Mouse (Mus musculus): ENCODE measurements around the gene Gsk3a.

Gsk3a gene

DNA sequence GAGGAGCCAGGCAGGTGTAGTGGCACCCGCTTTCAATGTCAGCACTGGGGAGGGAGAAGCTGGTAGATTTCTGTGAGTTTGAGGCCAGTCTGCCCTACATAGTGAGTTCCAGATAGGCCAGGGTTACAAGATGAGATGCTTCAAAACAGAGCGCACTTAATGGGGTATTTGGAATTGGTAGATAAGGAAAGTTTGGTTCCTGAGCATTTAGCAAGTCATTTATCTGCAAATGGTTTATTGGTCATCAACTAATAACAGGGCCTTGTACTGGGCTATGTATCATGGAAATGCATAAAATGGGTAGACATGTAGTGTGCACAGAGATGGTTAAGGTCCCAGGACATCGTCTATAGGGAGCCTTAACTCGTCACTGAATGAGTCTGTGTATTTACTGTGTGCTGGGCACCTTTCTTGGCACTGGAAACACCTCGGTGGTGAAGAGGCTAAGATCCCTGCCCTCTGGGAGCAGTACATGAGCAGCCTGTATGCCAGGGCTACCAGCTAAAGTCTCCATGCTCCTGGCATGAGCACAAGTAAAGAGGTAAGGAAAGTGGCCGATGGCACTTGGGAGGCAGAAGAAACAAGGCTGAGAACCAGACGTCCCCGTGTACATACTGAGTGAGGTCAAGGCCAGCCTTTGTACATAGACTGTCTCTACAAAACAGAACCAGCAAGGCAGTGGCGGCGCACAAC is 15.2 kb downstream of the Gsk3a start:
- in situ Hi-C loops (cut with MseI, MboI), result no loop called here

DNA sequence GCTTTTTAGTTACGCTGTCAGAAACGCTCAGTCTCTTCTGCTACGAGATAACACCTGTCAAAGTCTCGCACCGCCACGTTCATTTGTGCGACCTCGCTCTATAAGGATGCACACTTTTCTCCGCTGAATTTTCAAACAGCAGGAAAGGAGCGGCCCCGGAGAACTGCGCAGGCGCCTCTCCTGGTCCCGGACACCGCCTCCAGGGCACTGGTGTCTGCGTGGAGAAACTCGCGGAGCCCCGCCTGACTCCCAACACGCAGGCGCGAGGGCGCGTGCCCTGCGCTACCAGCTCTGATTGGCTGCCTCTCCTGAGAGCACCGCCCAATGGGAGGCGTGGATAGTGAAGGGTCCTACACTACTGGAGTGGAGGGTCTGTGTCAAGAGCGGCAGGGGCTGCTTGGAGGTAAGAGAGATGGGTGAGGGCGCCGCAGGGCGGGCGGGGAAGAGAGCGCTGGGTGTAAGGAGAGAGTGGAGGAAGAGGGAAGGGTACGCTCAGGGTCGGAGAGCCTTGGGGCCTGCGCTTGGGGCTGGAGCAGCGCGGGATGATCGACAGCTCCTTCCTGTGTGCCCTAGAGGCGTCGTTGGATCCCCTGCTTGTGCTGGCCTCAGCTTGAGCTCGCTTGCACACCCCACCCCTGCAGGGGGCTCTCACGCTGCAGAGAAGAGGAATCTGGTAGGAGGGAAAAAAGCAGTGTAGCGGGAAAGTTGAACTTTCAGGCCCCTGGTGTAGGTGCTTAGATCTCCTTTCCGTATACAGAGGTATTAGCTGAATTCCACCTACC is 16.4 kb downstream of the Gsk3a start, which contains the start of gene Zfp526:
Gene Zfp526 (plus strand): TSS at position 324 of the 782 bp plus-strand sequence.
- in situ Hi-C loops (cut with MseI, MboI), result no loop called here

DNA sequence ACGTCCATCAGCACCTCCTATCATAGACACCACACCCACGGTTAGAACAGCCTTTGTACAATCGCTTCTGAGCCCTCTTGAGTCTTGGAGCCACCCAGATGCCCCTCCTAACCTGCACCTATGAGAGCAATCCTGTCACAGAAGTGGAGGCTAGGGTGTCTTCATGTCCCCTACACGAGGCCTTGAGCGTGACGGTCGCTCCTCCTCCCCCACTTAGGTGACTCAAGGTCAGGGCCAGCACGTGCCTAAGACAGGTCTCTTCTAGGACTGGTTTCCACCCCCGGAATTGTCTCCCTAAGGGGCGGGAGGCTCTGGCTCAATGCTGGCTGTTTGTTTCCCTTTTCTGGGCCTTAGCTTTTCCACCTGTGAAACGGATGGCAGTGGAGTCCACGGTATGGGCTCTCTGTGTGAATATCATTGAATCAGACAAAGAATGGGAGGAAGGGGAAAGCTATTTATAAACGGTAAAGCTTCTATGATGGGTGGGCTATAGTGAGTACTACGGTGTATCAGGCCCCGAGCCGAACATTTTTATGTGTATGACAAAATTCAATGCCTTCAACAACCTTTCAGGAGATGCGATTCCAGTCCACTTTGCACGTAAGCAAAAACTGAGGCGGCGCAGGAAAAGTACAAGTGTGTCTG is 17.1 kb downstream of the Gsk3a start, which contains the start of gene Dedd2:
Gene Dedd2 (minus strand): TSS at position 159 of the 645 bp plus-strand sequence.
- in situ Hi-C loops (cut with MseI, MboI), result no loop called here

DNA sequence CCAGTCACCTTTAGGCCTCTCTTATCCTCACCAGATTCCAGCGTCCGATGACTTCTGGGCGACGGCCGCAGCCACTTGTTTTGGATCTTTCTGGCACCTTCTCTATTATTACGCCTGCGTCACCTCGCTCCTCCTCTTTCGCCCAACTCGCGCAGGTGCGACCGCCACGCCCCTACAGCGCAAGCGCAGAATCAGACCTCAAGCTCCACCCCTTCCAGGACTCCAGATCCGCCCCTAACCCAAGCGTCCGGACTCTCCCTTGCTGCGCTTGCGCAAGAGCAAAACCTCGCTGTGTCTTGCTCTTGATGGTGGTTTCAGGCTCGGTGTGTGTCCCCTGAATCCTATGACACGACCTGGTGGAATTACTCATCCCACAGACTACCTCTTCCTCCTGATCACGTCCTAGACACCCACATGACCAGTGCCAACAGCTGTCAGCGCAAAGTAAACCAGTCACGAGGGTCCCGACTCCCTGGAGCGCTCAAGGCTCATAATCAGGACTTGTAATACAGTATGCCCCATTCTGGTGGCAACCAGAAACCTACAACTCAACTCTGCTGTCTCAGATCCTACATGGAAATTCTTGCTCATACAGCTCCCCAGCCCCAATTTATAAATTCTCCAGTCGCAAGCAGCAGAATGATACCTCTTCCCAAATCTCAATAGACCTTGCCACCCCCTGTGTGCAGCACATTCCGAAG is 17.7 kb downstream of the Gsk3a start:
- in situ Hi-C loops (cut with MseI, MboI), result no loop called here

DNA sequence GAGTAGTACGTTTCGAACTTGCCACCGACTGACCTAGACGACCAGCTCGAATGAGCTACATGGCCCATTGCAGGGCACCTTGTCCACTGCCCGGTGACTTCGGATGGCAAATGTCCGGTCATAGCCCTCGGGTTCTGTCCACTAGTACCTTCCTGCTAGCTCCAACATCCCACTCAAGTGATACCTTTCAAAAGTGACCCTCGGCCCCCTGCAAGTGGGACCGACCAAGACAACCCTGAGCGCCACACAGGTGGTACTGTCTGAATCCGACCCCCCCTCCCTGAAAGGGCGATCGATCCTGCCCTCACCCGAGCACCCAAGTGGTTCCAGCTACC is 18.3 kb downstream of the Gsk3a start:
- in situ Hi-C loops (cut with MseI, MboI), result no loop called here

DNA sequence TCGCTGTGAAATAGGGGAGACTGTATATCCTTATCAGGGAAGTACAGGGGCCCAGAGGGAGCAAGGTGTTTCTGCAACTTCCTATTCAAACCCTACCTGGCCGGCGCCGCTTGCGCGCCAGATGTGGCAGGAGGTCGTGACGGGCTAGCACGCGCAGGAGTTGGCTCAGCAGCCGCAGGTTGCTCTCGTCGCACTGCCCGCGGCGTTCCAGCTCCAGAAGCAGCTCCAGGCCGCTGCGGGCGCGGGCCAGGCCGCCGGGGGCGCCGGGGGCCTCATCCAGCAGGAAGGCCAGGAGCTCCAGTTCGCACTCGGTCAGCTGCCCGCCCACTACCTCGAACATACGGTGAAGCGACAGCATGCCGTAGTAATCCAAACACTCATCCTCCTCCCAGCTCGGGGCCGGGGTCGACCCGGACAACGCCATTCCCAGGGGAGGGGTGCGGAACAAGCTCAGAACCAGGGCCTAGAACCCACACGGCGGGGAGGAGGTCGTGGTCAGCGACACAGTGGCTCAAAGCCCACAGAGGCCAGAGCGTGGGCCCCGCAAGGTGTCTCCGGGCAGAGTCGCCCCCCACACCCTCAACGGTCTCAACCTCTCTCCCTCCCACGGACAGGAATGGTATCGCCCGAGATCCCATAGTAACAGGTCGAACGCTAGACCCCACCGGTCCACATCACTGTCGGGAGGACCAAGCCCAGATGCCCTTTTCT is 18.8 kb downstream of the Gsk3a start:
- in situ Hi-C loops (cut with MseI, MboI), result no loop called here

DNA sequence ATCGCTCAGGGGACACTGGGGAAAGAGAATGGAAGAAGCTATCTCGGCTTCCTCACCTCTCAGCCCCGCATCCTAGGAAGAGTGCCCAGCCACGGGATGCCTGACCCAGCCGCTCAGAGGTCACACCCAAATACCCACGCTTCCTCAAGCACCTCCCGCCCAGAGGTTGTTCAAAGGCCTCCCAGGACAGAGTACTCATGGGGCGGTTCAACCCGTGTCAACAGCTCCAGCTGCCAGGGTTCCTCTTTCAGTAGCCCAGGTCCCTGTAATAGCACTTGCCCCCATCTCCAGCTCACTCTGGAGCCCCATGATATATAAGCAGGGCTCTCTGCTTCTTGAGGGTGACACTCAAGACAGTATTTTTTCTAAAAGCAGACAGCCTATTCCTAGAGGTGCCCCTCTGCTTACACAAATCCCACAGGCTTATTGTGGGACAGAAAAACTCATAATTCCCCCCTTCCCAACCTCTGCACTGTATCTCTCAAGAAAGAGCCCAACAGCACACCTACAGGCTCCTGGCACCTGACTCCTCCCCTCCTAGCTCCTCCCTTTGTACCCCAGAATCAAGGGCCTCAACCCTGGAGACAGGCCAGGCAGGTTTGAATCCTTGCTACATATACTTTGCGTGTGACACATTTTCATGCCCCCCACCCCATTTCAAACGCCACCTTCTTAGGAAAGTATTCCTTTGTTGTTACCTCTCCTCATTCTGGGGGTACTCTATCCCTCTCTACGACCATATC is 19.8 kb downstream of the Gsk3a start:
- in situ Hi-C loops (cut with MseI, MboI), result no loop called here

DNA sequence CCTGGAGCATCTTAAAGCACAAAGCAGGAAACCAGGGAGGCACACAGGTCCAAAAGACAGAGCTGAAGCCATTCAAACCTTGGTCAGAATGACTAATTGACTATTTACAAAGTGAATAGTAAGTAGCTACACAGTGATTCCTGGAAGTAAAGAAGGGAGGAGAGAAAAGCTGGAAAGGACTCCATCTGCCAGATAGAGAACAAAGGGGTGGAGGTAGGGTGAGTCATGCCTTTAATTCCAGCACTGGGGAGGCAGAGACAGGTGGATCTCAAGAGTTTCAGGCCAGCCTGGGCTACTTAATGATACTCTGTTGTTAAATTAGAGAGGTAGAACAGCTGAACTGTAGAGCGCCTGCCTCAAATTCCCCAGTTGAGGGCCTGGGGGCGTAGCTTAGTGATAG is 23.5 kb downstream of the Gsk3a start:
- in situ Hi-C loops (cut with MseI, MboI), result no loop called here

DNA sequence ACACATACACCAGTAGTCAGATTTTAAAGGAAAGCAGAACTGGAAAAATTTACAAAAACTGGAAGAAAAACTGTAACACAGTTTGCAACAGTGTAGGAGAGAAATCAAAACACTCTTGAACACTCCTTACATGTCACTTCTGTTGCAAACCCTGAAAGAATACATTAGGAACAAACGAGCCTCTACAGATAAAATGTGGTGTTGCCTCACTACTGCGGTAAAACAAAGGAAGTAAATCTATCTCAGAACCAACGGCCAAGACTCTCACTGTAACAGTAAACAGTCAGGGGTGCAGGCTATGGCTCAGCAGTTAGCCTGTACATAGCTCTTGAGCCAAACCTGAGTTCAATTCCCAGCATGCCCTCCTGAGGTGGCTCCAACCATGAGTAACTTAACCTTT is 24.6 kb downstream of the Gsk3a start:
- in situ Hi-C loops (cut with MseI, MboI), result no loop called here

DNA sequence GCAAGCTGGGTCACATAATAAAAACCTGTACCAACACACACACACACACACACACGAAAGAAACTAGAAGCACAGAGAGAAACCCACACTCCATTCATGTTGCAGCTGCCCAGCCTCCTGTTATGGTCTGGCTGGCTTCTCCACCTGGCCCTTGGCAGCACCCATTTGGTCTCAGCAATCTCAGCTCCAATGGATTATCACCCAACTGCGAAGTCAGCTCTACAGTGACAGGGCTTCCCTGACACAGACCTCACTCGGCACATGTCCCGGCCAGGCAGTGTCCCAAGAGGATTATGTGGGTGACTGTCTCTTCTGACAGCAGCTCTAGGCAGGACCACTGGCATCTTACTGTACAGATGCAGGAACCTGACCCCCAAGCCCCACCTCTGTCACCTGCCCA is 27.2 kb downstream of the Gsk3a start:
- in situ Hi-C loops (cut with MseI, MboI), result no loop called here

DNA sequence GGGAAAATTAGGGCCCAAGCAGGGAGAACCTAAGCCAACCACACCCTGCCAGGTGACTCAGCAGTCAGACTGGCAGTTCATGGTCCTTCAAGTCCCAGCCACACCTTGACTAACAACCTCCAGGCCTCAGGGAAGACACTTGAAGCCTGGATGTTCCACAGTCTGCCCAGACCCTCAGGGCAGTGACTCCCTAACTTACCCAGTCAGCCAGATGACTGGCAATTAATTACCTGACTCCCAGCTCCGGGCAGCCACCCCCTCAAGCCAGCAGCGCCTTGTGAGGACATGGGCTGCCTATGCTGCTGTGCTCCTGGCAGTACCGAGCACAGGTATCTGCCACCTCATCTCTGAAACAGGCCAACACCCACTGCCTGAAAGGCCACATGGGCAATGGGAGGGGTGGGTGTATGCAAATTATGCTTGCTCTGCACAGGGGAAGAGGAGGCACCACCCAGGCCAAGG is 28.5 kb downstream of the Gsk3a start:
- in situ Hi-C loops (cut with MseI, MboI), result no loop called here

DNA sequence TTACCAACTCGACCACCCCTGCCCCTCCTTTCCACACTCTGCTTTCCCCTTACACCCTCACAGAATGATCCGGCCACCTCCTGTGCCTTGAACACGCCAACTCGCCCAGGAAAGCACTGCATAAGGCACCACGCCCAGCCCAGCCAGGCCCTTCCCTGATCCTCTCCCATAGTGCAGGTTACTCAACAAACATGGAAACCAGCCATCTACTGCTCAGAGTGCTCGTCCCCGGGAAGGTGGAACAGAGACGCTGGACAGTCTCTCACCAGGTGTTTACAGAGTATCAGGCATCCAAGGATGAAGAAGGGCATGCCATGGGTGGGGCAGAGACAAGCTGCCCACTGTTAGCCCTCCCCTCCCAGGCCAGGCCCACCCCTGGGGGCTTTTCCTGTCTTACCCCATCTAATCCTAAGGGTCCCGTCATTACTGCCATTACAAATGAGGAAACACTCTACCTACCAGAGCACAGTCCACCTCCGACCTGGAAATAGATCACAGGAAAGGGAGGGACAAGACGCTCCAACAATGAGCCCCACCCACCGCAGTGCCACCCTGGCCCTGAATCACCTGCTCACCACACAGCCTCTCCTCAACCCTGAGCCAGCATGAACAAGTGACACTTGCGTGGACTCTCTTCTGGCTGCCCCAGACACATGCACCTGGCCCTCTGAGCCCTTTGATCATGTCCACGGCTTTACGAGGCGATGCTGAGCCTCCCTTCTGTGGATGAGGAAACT is 31.4 kb downstream of the Gsk3a start:
- in situ Hi-C loops (cut with MseI, MboI), result no loop called here

DNA sequence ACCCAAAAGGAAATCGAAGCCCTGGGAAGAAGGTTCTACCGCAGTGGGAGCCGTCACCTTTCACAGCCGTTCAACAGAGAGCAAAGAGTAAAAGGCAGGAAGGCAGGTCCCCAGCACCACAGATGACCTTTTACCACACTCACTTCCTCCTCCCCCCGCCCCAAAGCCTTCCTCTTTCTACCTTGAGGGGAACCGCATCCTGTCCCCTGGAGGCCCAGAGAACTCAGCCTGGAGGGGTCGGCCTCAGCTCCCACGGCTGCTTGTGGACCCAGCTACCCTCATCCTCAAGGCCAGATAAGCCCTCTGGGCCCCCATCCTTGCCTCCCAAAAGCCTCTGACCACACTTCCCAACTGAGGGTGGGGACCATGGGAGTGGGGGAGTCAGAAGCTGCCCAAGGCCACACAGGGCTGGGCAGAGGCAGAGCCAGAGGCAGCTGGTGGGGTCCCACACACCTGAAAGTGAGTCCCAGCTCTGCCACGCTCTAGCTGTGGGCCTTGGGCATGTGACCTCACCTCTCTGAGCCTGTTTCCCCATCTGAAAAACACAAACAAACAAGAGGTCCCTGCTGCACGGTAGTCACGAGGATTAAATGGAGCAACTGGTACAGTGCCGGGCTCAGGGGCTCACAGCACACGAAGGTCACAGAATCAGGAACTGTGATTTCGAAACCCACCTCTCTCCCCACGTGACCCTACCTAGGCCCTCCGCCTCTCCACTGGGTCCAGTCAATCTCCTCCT is 32.1 kb downstream of the Gsk3a start:
- in situ Hi-C loops (cut with MseI, MboI), result no loop called here

DNA sequence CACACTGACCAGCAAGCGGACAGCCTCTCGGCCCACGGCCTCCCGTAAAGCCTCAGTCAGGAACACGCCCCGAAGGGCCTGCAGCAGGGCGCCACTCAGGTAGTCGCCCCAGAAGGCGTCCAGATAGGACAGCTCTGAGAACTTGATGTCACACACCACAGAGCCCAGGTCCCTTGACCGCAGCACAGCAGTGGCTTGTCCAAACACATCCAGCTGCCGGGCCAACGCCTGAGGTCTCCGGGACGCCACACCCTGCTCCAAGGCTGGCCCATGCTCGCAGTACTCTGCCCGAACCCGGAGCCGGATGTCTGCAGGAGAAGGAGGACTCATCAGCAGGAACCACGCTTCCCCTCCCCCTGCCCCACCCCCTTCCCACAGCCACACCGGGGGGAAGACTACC is 34.0 kb downstream of the Gsk3a start:
- in situ Hi-C loops (cut with MseI, MboI), result no loop called here

DNA sequence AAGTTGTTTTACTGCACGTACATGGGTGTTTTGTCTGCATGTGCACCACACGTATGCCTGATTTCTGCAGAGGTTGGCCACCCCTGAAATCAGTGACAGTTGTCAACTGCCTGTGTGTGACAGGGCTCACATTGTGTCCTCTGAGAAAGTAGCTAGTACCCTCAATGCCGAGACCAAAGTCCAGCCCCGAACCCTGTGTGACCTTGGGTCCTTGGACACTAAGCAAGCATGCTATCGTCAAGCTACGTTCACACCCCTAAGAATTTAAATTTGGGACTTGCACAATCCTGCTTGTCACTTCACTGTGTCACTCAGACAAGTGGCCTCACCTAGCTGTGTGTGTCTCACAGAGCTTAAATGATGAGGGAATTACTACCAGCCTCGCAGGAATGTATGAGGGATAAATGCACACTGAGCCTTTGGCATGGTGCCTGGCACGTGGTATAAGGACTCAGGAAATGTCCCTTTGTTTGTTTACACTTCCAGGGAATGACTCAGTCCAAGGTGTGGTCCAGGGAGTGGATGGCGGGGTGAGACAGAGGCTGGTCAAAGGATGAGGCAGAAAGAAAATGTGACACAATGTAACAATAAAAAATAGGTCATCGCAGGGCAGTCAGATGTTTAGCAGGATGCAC is 40.1 kb downstream of the Gsk3a start:
- in situ Hi-C loops (cut with MseI, MboI), result no loop called here

DNA sequence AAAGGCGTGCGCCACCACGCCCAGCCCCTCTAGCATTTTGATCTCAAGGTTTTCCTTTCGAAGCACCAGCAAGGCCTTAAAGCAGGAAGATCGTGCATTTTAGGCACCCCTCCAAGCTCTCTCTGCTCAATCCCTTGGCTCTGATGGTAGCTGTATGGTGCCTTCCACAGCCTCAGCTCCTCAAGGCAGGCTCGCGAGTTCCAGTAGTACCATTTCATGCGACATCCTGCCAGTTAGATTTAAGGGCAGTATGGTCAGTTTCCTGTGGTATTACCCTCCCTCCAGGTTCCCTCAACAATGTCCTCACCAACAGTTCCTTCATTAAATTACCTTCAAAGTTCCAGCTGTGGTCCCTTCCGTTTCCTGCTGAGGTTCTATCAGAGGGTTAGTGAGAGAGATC is 41.5 kb downstream of the Gsk3a start:
- in situ Hi-C loops (cut with MseI, MboI), result no loop called here

DNA sequence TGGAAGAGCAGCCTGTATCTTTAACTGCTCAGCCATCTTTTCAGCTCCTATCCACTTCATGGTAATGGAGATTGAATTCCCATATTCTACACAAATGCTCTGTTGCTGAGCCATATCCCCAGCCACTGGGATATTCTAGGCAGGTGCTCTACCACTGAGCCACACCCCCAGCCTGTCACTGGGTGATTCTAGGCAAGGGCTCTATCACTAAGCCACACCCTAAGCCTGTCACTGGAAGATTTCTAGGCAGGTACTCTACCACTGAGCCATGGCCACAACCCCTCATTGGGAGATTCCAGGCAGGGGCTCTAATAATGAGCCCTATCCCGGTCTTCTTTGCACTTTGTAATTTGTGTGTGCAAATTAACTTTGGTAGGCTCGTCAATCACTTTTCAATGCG is 42.5 kb downstream of the Gsk3a start:
- in situ Hi-C loops (cut with MseI, MboI), result no loop called here

DNA sequence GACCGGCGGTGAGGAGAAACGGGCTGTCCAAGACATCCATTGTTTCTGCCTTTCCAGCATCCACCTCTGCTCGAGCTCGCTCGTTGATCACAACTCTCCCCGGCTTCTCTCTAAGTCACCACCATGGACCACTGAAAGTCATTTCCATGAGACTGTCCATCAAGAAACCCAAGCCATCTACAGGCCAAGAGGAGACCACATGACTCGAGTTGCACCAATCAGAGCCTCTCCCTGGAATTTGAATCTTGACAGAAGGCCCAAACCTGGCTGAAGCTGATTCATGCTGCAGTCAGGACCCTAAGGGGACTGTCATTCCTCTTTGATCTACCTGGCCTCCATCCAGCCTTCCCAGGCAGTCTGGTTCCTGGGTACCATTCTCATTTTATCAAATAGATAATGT is 45.5 kb downstream of the Gsk3a start:
- in situ Hi-C loops (cut with MseI, MboI), result no loop called here

DNA sequence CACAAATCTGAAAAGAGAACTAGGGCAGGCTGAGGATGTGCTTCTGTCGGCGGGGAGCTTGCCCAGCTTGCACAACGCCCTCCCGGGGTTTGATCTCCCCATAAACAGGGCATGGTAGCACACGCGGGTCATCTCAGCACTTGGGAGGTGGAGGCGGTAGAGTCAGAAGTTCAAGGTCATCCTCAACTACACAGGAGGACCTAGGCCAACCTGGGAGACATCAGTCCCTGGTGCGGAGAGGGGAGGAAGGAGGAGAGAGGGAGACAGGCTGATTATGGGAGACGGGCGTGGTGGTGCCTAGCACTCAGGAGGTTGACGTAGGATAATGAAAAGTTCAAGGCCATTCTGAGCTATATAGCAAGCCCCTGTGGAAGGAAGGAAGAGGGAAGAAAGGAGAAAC is 46.8 kb downstream of the Gsk3a start:
- in situ Hi-C loops (cut with MseI, MboI), result no loop called here

Data from mouse trophoblast stem cell (cell line).